Mouse (Mus musculus): ENCODE results near the gene Gm20894.
"Not testable (repeated sequence)": the region's sequence is repeated elsewhere in the genome, so short reads cannot be mapped to it uniquely, and the experiment has no call there.

Gm20894 gene

GRCm38 (mm10) chrY:28271412-28271811 lies at the start of gene Gm20894:
Gene Gm20894 (minus strand): TSS chrY:28271512.
- DNase-seq (ENCODE audit: low spot score in 2 of 2): not testable (repeated sequence)
